Mouse (Mus musculus) heart, embryonic 11.5 days (tissue): Measurements from ENCODE around the gene Ubox5. TPM values are rescaled to one million over a fixed set of nuclear protein-coding genes. Genes with fewer than 3 reads are reported as not detected.

ENCODE experiments used
- polyA plus RNA-seq: library from polyadenylated mRNA; unstranded; fragments of >200 nt; fragmentation: Nextera tagmentation; extraction: Ambion mirVana; gene quantifications from 2 replicates; pipeline ENCODE4 v1.2.1, GENCODE M21; 2014

The Ubox5 gene
- polyA plus RNA-seq, 1 experiment from 2014 or later = 10.4 TPM

Other genes with a start within 250 kb of the Ubox5 start
- 27.0 and 31.2 TPM in 2 replicates for gene Cpxm1, start 232.5 kb downstream of the Ubox5 start, polyA plus RNA-seq
- gene Gm28372, start 224.8 kb downstream of the Ubox5 start, polyA plus RNA-seq = not detected in 2 replicates
- gene 1700020A23Rik, start 224.8 kb downstream of the Ubox5 start, polyA plus RNA-seq = not detected in 2 replicates
- not detected in 2 replicates for gene Tmem239, start 223.6 kb downstream of the Ubox5 start, polyA plus RNA-seq
- 45.1 and 52.0 TPM in 2 replicates for gene Vps16, start 205.7 kb downstream of the Ubox5 start, polyA plus RNA-seq
- 7.4 and 7.9 TPM in 2 replicates for gene Pced1a, start 205.3 kb downstream of the Ubox5 start, polyA plus RNA-seq
- gene Ptpra, start 179.8 kb downstream of the Ubox5 start, polyA plus RNA-seq = 72.9 and 79.7 TPM in 2 replicates
- 78.4 and 79.9 TPM in 2 replicates for gene Mrps26, start 66.3 kb downstream of the Ubox5 start, polyA plus RNA-seq
- gene Oxt, start 53.9 kb downstream of the Ubox5 start, polyA plus RNA-seq = not detected in 2 replicates
- gene Avp, start 47.5 kb downstream of the Ubox5 start, polyA plus RNA-seq = 1.1 and 1.3 TPM in 2 replicates
- gene Fastkd5, start within 50 bp of the Ubox5 start, polyA plus RNA-seq = 18.8 and 19.7 TPM in 2 replicates
- gene Lzts3, start 12.8 kb upstream of the Ubox5 start, polyA plus RNA-seq = 0.66 and 0.69 TPM in 2 replicates
- gene Ddrgk1, start 34.6 kb upstream of the Ubox5 start, polyA plus RNA-seq = 41.3 and 44.7 TPM in 2 replicates
- 88.7 and 91.0 TPM in 2 replicates for gene Itpa, start 37.6 kb upstream of the Ubox5 start, polyA plus RNA-seq
- gene Slc4a11, start 67.5 kb upstream of the Ubox5 start, polyA plus RNA-seq = 0.17 and 0.32 TPM in 2 replicates